Mouse (Mus musculus) lung, embryonic 16.5 days (tissue): ENCODE measurements around the gene Ccdc157. TPM values are rescaled to one million over a fixed set of nuclear protein-coding genes. Genes with fewer than 3 reads are reported as not detected.

ENCODE experiments used
- ATAC-seq: fragments of 200-750 bp; cut with Nextera tagmentation; 2 replicates; pipeline ENCODE4 v1.8.0; 2017; ENCODE audit warnings: low read depth, mild to moderate bottlenecking, moderate library complexity
- H3K27ac ChIP-seq: fragments of 300-500 bp; sonication (generic); 2 replicates; pipeline ENCODE4 v1.5.1; 2014; ENCODE audit warnings: mild to moderate bottlenecking, control low read depth, low read length
- H3K27me3 ChIP-seq: fragments of 300-500 bp; sonication (generic); 2 replicates; pipeline ENCODE4 v1.6.1; 2014; ENCODE audit warnings: low read depth, low read length, mixed read lengths; ENCODE audit not compliant: control insufficient read depth, insufficient read depth
- H3K36me3 ChIP-seq: fragments of 300-500 bp; sonication (generic); 2 replicates; pipeline ENCODE4 v1.6.1; 2014; ENCODE audit warnings: low read length; ENCODE audit not compliant: control insufficient read depth, insufficient read depth
- H3K4me1 ChIP-seq: fragments of 300-500 bp; sonication (generic); replicated peaks from 2 replicates; pipeline ENCODE4 v1.6.1; 2014; ENCODE audit warnings: low read length, mixed read lengths; ENCODE audit not compliant: control insufficient read depth, insufficient read depth
- H3K4me2 ChIP-seq: fragments of 300-500 bp; sonication (generic); 2 replicates; pipeline ENCODE4 v1.6.1; 2014; ENCODE audit warnings: low read depth, low read length, control low read depth
- H3K4me3 ChIP-seq: fragments of 300-500 bp; sonication (generic); 2 replicates; pipeline ENCODE4 v1.5.1; 2014; ENCODE audit warnings: mild to moderate bottlenecking, low read length, control low read depth
- H3K9ac ChIP-seq: fragments of 300-500 bp; sonication (generic); 2 replicates; pipeline ENCODE4 v1.6.1; 2014; ENCODE audit warnings: low read length, control low read depth
- H3K9me3 ChIP-seq: fragments of 300-500 bp; sonication (generic); 2 replicates; pipeline ENCODE4 v1.6.1; 2016; ENCODE audit warnings: low read length; ENCODE audit not compliant: control insufficient read depth
- WGBS: fragments of 180-500 bp; shearing (Covaris S2); extraction: QIAGEN DNeasy Blood & Tissue Kit; methylation state at CpG from one replicate; pipeline ENCODE4 v1.1.7; 2014; 5-methylcytosine and 5-hydroxymethylcytosine counted together
- microRNA-seq: library from miRNA; unstranded; fragments of <30 nt; microRNA quantifications from one replicate; pipeline ENCODE4, GENCODE M21; 2016
- polyA plus RNA-seq: library from polyadenylated mRNA; unstranded; fragments of >200 nt; fragmentation: Nextera tagmentation; extraction: Ambion mirVana; gene quantifications from 2 replicates; pipeline ENCODE4 v1.2.1, GENCODE M21; 2015

The Ccdc157 gene
- polyA plus RNA-seq, 1 experiment from 2014 or later = 9.2 TPM

GRCm38 (mm10) chr11:4094378-4095170, 65.5 kb downstream of the Ccdc157 start:
- Histone ChIP-seq H3K9ac (peak overlapping the region; percentile 74), H3K27me3 (no peaks in the 10 kb centered on the region), H3K36me3 (peaks cover 12% of the 10 kb centered on the region), H3K4me3 (peak overlapping the region; percentile 62), H3K4me2 (peak overlapping the region; percentile 81), H3K4me1 (peaks cover 19% of the 10 kb centered on the region), H3K9me3 (no peaks in the 10 kb centered on the region), H3K27ac (peak overlapping the region; percentile 72)
- no peak for ATAC-seq
- WGBS = 9% methylated on average over 22 of the region's 24 CpGs

- Histone ChIP-seq H3K4me3 (0 out of 2 replicates have a peak overlapping the region, but pooled peaks have one; percentile 62), H3K9ac (no peak overlapping the region), H3K4me2 (peak overlapping the region; percentile 81; the same call in 1 of the 2 replicates), H3K4me1 (peaks cover 19% of the 10 kb centered on the region), H3K9me3 (no peaks in the 10 kb centered on the region), H3K36me3 (peaks cover 12% of the 10 kb centered on the region), H3K27ac (no peak overlapping the region), H3K27me3 (no peaks in the 10 kb centered on the region)
- 77% methylated on average over 18 of the region's 18 CpGs for WGBS
- ATAC-seq = no peak
These were observed 66.4 kb downstream of the Ccdc157 start for GRCm38 (mm10) chr11:4093459-4094377.

Small RNA genes lying within 50 kb of the gene (microRNA-seq; reads per million reads assigned to microRNA genes)
- 5.9 reads per million, percentile 19 among the genes with 10 or more reads in this experiment for gene Mir3060

Other genes with a start within 250 kb of the Ccdc157 start
- gene Slc35e4, start 245.6 kb downstream of the Ccdc157 start, polyA plus RNA-seq = 3.5 and 4.4 TPM in 2 replicates
- 69.7 and 70.1 TPM in 2 replicates for gene Tcn2, start 228.1 kb downstream of the Ccdc157 start, polyA plus RNA-seq
- gene Pes1, start 196.3 kb downstream of the Ccdc157 start, polyA plus RNA-seq = 76.6 and 78.0 TPM in 2 replicates
- 0.24 and 0.38 TPM in 2 replicates for gene 4930556J24Rik, start 183.5 kb downstream of the Ccdc157 start, polyA plus RNA-seq
- 9.5 and 10.0 TPM in 2 replicates for gene Gal3st1, start 176.7 kb downstream of the Ccdc157 start, polyA plus RNA-seq
- gene Sec14l4, start 128.8 kb downstream of the Ccdc157 start, polyA plus RNA-seq = 24.1 and 29.7 TPM in 2 replicates
- gene Sec14l3, start 95.5 kb downstream of the Ccdc157 start, polyA plus RNA-seq = 41.5 and 63.9 TPM in 2 replicates
- 9.5 and 9.6 TPM in 2 replicates for gene Mtfp1, start 64.8 kb downstream of the Ccdc157 start, polyA plus RNA-seq
- 2.9 and 3.3 TPM in 2 replicates for gene Sec14l2, start 36.9 kb downstream of the Ccdc157 start, polyA plus RNA-seq
- 33.6 and 35.7 TPM in 2 replicates for gene Rnf215, start 25.1 kb downstream of the Ccdc157 start, polyA plus RNA-seq
- 42.1 and 48.9 TPM in 2 replicates for gene Sf3a1, start 57 bp upstream of the Ccdc157 start, polyA plus RNA-seq
- 30.5 and 34.3 TPM in 2 replicates for gene Tbc1d10a, start 26.5 kb upstream of the Ccdc157 start, polyA plus RNA-seq
- gene Castor1, start 57.9 kb upstream of the Ccdc157 start, polyA plus RNA-seq = 6.5 and 9.1 TPM in 2 replicates
- 0.25 and 0.28 TPM in 2 replicates for gene Osm, start 76.1 kb upstream of the Ccdc157 start, polyA plus RNA-seq
- gene Lif, start 97.3 kb upstream of the Ccdc157 start, polyA plus RNA-seq = 0.44 and 0.68 TPM in 2 replicates